Mouse (Mus musculus): ENCODE results near the gene Llph.
"Not testable (repeated sequence)": the region's sequence is repeated elsewhere in the genome, so short reads cannot be mapped to it uniquely, and the experiment has no call there.

Gene Llph

DNA sequence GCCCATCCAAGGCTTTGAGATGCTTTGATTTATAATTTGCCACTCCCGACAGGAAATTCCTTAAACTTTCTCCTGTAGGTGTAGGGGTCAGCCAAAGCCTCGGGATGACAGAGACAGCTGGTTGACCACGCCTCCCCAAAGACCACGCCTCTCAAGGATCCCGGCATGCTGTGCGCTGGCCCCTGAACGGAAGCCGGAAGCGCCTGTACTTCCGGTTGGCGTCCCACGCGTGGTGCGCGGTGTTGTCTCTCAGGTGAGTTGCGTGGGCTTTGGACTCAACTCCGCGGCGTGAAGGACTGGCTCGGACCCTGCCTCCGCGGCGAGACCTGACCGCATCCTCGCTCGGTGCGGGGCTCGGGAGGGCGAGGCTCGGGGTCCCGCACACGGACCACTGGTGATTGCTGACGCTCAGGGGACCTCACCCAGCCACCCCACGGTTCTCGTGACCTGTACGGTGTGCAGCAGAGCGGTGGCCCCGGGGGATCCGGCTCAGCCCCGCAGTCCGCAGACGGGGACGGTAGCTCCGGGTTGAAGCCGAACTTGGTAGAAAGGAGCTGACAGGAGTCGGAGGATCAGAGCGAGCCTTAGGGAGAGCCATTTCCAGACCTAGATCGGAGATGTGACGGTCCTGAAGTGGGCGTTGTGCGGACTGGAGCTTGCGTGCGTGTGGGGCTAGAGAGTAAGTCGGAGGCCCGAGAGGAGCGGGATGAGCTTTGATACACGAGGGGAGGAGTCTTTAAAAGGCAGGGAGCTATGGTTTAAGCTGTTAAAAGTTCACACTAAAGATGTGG, at the start of gene Llph:
Gene Llph, plus strand, starts transcription at position 200 of the 791 bp plus-strand sequence.
- DNase-seq, result peak; percentile 69 to 76

DNA sequence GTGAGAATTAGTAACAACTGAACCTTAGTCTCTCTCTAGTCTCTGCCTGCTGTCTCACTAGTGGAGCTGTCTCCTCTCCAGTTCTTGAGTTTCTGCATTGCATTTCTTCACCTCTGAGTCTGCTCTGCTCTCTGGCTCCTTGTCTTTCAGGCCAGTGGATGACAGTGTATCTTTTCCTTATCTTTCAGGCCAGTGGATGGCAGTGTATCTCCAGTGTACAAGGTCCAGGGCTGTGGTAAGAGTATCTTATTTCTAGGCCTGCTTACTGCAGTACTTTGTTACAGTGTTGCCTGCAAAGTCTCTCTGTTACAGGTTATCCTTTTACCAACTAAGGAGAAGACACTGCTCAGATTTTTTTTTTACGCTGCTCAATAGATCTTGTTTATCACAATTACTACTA, 44.0 kb upstream of the Llph start:
- DNase-seq, result no peak

DNA sequence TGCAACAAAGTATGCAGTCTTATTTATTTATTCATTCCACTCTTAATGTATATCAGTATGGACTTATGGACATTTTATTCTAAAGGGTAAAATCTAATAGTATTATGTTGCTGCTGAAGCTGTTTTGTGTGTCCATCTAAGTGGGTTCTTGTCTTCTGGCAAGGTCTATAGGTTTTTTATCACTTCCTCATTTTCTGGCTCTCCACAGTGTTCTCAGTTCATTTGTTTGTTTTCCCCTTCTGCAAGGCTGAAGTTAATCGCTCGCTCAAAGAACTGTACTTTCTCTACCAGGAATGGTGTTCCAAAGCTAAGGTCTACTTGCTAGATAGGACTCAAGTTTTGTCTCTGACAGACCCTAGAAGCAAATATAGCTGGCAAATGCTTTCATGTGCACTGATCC, 43.5 kb upstream of the Llph start:
- DNase-seq, result no peak

DNA sequence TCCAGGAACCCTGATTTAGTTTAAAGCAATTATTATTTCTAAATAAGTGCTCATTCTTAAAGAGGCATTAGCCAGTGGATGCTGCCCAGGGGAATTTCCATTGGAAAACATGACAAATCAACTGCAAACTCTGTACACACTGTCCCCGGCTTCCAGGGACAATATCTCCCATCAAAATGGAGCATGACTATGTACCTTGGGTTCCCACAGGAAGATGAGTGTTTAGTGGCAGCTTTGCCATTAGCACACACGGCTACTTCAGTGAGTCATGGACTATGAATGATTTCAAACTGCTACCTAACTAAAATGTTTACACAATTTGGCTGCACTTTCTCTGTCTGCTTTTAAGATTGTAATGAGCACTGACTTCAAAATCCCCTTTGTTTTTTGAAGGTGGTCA, 38.4 kb upstream of the Llph start:
- DNase-seq, result no peak

GRCm38 (mm10) chr10:120189276-120189675, 37.6 kb upstream of the Llph start:
- DNase-seq, result no peak

- no peak for DNase-seq
These were observed 37.1 kb upstream of the Llph start for GRCm38 (mm10) chr10:120189782-120190181.

GRCm38 (mm10) chr10:120191165-120191564, 35.7 kb upstream of the Llph start:
- DNase-seq, result no peak

- no peak for DNase-seq
These were observed 34.6 kb upstream of the Llph start for GRCm38 (mm10) chr10:120192278-120192677.

DNA sequence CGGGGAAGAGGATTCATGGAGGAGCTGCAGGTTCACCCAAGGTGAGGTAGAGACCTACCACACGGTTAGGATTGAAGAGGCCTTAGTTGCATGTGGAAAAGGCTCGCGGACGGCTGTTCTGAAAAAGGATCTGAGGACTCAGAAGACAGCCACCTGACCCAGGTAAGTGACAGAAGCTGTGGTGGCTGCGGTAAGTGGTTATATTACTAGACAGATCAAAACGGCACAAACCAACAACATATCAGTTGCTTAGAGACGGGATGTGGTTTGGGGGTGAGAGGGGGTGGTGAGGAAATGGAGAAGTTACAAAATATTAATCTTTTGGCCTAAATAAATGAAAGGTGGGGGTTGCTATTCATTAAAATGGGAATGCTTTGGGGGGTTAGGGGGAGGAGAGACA, 33.6 kb upstream of the Llph start:
- peak in 1 of 2 experiments; percentile 30 for DNase-seq

DNA sequence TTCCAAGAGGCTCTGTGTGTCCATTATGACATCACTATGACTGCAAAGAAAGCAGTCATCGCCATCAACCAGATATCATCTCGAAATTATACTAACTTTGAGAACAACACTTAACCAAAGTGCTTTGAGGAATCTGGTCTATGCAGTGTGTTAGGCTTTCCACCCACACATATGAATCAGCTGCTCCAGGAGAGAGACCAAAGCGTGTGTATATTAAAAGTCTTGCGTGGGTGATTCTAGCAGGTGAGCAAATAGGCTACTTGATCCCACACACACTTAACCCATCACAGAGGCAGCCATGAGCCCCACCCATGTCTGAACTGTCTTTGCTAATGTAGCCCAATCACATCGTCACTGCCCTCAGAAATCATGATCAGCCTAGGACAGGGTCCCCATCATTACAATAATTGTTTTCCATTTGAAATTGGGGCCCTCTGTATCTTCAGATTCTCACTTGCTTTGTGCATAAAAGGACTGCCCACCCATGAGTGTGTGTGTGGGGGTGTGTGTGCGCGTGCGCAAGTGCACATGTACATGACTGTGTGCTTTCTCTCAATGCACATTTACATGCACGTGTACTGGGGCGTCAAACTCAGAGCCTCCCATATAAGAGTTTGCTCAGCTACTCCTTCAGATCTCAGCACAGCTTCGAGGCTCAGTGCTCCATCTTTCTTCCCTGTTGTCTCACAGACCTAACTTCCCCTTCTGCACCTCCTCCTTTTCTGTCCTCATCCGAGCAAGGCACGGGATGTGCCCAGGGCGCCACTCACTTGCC, 29.6 kb upstream of the Llph start:
- DNase-seq, result no peak

- DNase-seq, result peak; percentile 55 to 59
These were observed 25.5 kb upstream of the Llph start, which contains the start of gene Tmbim4 for GRCm38 (mm10) chr10:120201131-120201921. TSS of gene Tmbim4 (plus strand) at chr10:120201590.

GRCm38 (mm10) chr10:120201961-120202402, 24.9 kb upstream of the Llph start, which contains the start of gene Irak3:
TSS of gene Irak3 (minus strand) at chr10:120202130.
- DNase-seq, result peak; percentile 52 to 54

GRCm38 (mm10) chr10:120202467-120203250, 24.2 kb upstream of the Llph start:
- no peak for DNase-seq

DNA sequence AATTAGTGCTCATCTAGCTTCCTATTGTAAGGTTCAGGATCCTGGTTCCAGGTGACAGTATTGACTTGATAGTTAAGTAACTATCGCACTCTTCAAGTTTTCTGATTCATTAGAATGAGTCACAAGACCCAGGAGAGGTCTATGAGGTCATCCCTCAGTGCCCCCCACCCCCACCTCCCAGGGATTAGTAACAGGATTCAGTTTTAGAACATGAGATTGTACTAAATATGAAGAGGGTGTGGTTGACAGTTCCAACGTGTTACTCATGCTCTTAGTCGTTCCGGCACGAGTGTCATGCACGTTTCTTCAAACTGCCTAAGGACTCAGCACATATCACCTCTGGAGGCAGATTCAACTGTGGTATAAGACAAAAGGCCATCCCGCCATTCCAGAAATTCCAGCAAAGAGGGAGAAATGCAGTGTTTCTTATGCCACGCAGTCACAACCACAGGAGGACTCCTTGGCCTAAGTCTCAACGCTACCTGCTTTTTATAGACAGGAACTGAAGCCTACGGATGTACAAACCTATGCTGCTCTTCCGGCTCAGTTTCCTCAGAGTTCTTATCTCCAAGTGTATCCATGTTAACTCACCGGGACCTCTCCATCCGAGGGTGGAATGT, 22.2 kb upstream of the Llph start:
- DNase-seq, result no peak

GRCm38 (mm10) chr10:120208015-120208414, 18.9 kb upstream of the Llph start:
- no peak for DNase-seq

- peak; percentile 45 to 49 for DNase-seq
These were observed 18.0 kb upstream of the Llph start for GRCm38 (mm10) chr10:120208575-120209538.

- DNase-seq, result no peak
These were observed 17.3 kb upstream of the Llph start for GRCm38 (mm10) chr10:120209539-120209925.

- DNase-seq, result no peak
These were observed 16.8 kb upstream of the Llph start for GRCm38 (mm10) chr10:120210096-120210495.

DNA sequence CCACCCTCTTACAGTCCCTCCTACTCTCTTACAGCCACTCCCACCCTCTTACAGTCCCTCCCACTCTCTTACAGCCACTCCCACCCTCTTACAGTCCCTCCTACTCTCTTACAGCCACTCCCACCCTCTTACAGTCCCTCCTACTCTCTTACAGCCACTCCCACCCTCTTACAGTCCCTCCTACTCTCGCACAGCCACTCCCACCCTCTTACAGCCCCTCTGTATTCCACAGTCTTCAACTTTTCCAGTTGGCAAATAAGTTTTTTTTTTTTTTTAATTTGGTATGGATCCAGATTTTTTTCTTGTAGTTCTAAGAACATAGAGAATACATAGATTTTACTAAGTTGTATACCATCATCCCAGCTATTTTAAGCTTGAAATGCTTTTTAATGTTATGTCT, 9.8 kb upstream of the Llph start:
- not testable (repeated sequence) for DNase-seq

GRCm38 (mm10) chr10:120218996-120219395, 7.9 kb upstream of the Llph start:
- DNase-seq, result no peak
